Mouse (Mus musculus): ENCODE data around the gene Noxa1. TPM values are rescaled to one million over a fixed set of nuclear protein-coding genes. Genes with fewer than 3 reads are reported as not detected.

Gene Noxa1
- total RNA-seq, 1 experiment from 2014 or later = not detected

DNA sequence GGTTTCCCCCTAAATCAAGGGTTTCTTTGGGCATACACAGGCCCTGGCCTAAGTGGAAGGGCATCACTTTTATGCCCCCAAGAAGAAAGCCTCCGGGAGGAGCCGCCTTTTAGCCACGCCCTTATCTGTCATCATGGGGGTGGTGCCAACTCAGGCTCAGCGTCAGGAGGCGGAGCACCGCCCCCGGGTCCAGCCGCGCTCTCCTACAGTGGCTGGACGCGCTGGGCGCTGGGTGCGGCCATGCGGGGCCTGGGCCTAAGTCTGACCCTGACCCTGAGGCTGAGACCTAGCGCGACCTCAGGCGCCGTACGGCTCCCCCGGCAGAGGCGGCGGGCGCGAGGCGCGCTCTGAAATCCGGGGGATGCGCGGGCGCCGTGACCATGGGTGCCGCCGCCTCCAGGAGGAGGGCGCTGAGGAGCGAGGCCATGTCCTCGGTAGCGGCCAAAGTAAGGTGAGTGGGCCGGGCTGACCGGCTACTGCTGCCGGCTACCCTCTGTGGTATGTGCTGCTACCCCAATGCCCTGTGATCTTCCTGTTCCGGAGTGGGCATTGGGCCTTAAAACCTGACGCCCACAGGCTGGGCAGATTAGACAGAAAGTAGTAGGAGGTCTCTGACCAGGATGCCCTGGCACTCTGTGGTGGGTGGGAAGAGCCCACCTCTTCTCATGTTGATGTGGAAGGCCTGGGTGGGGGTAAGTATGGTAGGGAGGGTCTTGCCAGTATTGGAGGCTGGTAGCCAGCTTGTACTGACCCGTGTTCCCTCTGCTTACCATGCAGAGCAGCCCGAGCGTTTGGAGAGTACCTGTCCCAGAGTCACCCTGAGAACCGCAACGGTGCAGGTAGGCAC, 40.5 kb downstream of the Noxa1 start, which contains the start of gene Nsmf:
TSS of gene Nsmf (plus strand) at position 135 of the 847 bp plus-strand sequence.
- peak; percentile 47 for ATAC-seq (ENCODE audit: extremely low read depth, insufficient number of reproducible peaks, low FRiP score, poor library complexity, severe bottlenecking)

GRCm38 (mm10) chr2:25053101-25053500, 41.8 kb downstream of the Noxa1 start:
- ATAC-seq (ENCODE audit: extremely low read depth, insufficient number of reproducible peaks, low FRiP score, poor library complexity, severe bottlenecking) = no peak

GRCm38 (mm10) chr2:25051450-25051849, 43.5 kb downstream of the Noxa1 start:
- no peak for ATAC-seq (ENCODE audit: extremely low read depth, insufficient number of reproducible peaks, low FRiP score, poor library complexity, severe bottlenecking)

DNA sequence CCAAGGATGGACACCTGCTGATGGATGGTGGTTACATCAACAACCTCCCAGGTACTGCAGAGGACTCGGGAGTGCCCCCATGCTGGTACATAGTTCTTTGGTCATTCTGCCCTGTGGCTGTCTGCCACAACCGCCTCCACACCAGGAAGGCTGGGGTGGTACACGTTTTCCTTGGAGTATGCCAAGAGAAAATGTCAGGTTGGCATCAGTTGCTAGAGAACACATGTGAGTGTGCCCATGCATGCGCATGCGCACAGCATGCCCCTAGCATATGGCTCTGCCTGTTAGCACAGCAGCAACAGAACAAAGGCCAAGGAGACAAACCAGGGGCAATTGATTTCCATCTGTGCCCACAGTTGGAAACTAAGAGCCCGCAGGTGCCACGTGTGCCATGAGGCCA, 44.0 kb downstream of the Noxa1 start:
- no peak for ATAC-seq (ENCODE audit: extremely low read depth, insufficient number of reproducible peaks, low FRiP score, poor library complexity, severe bottlenecking)

GRCm38 (mm10) chr2:25040089-25040488, 54.9 kb downstream of the Noxa1 start:
- no peak for ATAC-seq (ENCODE audit: extremely low read depth, insufficient number of reproducible peaks, low FRiP score, poor library complexity, severe bottlenecking)

Other genes starting within 250 kb of the Noxa1 start
- 109 and 118 TPM in 2 replicates for gene Ehmt1, start 175.5 kb downstream of the Noxa1 start, total RNA-seq (2017)
- 163 and 167 TPM in 2 replicates for gene Arrdc1, start 159.9 kb downstream of the Noxa1 start, total RNA-seq (2017)
- gene Zmynd19, start 145.4 kb downstream of the Noxa1 start, total RNA-seq (2017) = 3.6 and 4.5 TPM in 2 replicates
- 10.1 and 11.3 TPM in 2 replicates for gene Dph7, start 132.7 kb downstream of the Noxa1 start, total RNA-seq (2017)
- gene Mrpl41, start 120.1 kb downstream of the Noxa1 start, total RNA-seq (2017) = 45.7 and 55.7 TPM in 2 replicates
- gene Pnpla7, start 119.1 kb downstream of the Noxa1 start, total RNA-seq (2017) = 194 and 205 TPM in 2 replicates
- 21.5 and 22.8 TPM in 2 replicates for gene Nsmf, start 40.8 kb downstream of the Noxa1 start, total RNA-seq (2017)
- gene Entpd8, start 14.8 kb downstream of the Noxa1 start, total RNA-seq (2017) = not detected in 2 replicates
- 1.7 and 3.6 TPM in 2 replicates for gene Nrarp, start 85.6 kb upstream of the Noxa1 start, total RNA-seq (2017)
- 50.0 and 56.1 TPM in 2 replicates for gene Tor4a, start 101.7 kb upstream of the Noxa1 start, total RNA-seq (2017)
- gene Nelfb, start 116.3 kb upstream of the Noxa1 start, total RNA-seq (2017) = 95.0 and 104 TPM in 2 replicates
- gene Stpg3, start 119.5 kb upstream of the Noxa1 start, total RNA-seq (2017) = not detected in 2 replicates
- gene Fam166a, start 123.6 kb upstream of the Noxa1 start, total RNA-seq (2017) = not detected in 2 replicates
- gene Tubb4b, start 129.6 kb upstream of the Noxa1 start, total RNA-seq (2017) = 222 and 223 TPM in 2 replicates
- gene Slc34a3, start 139.2 kb upstream of the Noxa1 start, total RNA-seq (2017) = not detected in 2 replicates
- gene Rnf224, start 141.6 kb upstream of the Noxa1 start, total RNA-seq (2017) = not detected in 2 replicates
- gene Rnf208, start 147.1 kb upstream of the Noxa1 start, total RNA-seq (2017) = 0.58 TPM in 1 of 2 replicates, not detected in the other
- gene Cysrt1, start 147.3 kb upstream of the Noxa1 start, total RNA-seq (2017) = 1.0 TPM in 1 of 2 replicates, not detected in the other
- gene AL732309.1, start 151.7 kb upstream of the Noxa1 start, total RNA-seq (2017) = 6.1 and 8.7 TPM in 2 replicates
- 6.9 and 16.7 TPM in 2 replicates for gene Tmem203, start 160.3 kb upstream of the Noxa1 start, total RNA-seq (2017)
- 4.9 and 6.9 TPM in 2 replicates for gene Tprn, start 167.5 kb upstream of the Noxa1 start, total RNA-seq (2017)
- 31.0 and 33.0 TPM in 2 replicates for gene Ssna1, start 177.3 kb upstream of the Noxa1 start, total RNA-seq (2017)
- 49.5 and 82.2 TPM in 2 replicates for gene Anapc2, start 177.3 kb upstream of the Noxa1 start, total RNA-seq (2017)
- gene Tmem210, start 193.0 kb upstream of the Noxa1 start, total RNA-seq (2017) = not detected in 2 replicates
- not detected in 2 replicates for gene Lrrc26, start 194.8 kb upstream of the Noxa1 start, total RNA-seq (2017)
- not detected in 2 replicates for gene Grin1, start 224.0 kb upstream of the Noxa1 start, total RNA-seq (2017)
- 49.2 and 79.5 TPM in 2 replicates for gene Man1b1, start 237.2 kb upstream of the Noxa1 start, total RNA-seq (2017)

Data from neutrophil, adult 5-6 weeks (primary cell).